Mouse (Mus musculus) liver, embryonic 11.5 days (tissue): ENCODE measurements around the gene 4930404H24Rik. TPM values are rescaled to one million over a fixed set of nuclear protein-coding genes. Genes with fewer than 3 reads are reported as not detected.
A peak's percentile ranks its signal among the peaks of the same experiment; 100 is the strongest.

Experiments used
- ATAC-seq: fragments of 200-750 bp; cut with Nextera tagmentation; replicated peaks from 2 replicates; pipeline ENCODE4 v1.8.0; 2017; ENCODE audit warnings: moderate number of reproducible peaks, mild to moderate bottlenecking, moderate TSS enrichment, moderate library complexity; ENCODE audit not compliant: low FRiP score
- DNase-seq: peaks from one replicate; pipeline ENCODE4 v3.0.0-alpha.2; 2017; ENCODE audit warnings: low spot score
- H3K27ac ChIP-seq: fragments of 300-500 bp; sonication (generic); 2 replicates; pipeline ENCODE4 v1.5.1; 2014; ENCODE audit warnings: mild to moderate bottlenecking, low read depth, low read length, control low read depth
- H3K27me3 ChIP-seq: fragments of 300-500 bp; sonication (generic); replicated peaks from 2 replicates; pipeline ENCODE4 v1.6.1; 2014; ENCODE audit warnings: low read length, mixed read lengths; ENCODE audit not compliant: control insufficient read depth, insufficient read depth
- H3K36me3 ChIP-seq: fragments of 300-500 bp; sonication (generic); 2 replicates; pipeline ENCODE4 v1.6.1; 2014; ENCODE audit warnings: mild to moderate bottlenecking, low read length, moderate library complexity, mixed read lengths; ENCODE audit not compliant: control insufficient read depth, insufficient read depth
- H3K4me1 ChIP-seq: fragments of 300-500 bp; sonication (generic); replicated peaks from 2 replicates; pipeline ENCODE4 v1.6.1; 2014; ENCODE audit warnings: low read length, mixed read lengths; ENCODE audit not compliant: control insufficient read depth, insufficient read depth
- H3K4me2 ChIP-seq: fragments of 300-500 bp; sonication (generic); 2 replicates; pipeline ENCODE4 v1.6.1; 2014; ENCODE audit warnings: mild to moderate bottlenecking, control low read depth, moderate library complexity
- H3K4me3 ChIP-seq: fragments of 300-500 bp; sonication (generic); 2 replicates; pipeline ENCODE4 v1.5.1; 2014; ENCODE audit warnings: low read depth, low read length, control low read depth
- H3K9ac ChIP-seq: fragments of 300-500 bp; sonication (generic); 2 replicates; pipeline ENCODE4 v1.6.1; 2014; ENCODE audit warnings: low read depth, low read length, control low read depth
- H3K9me3 ChIP-seq: fragments of 300-500 bp; sonication (generic); 2 replicates; pipeline ENCODE4 v1.6.1; 2016; ENCODE audit warnings: low read length, inconsistent platforms, mixed read lengths; ENCODE audit not compliant: control insufficient read depth
- WGBS: fragments of 180-500 bp; shearing (Covaris S2); extraction: QIAGEN DNeasy Blood & Tissue Kit; methylation state at CpG from one replicate; pipeline ENCODE4 v1.1.7; 2014; 5-methylcytosine and 5-hydroxymethylcytosine counted together
- polyA plus RNA-seq: library from polyadenylated mRNA; unstranded; fragments of >200 nt; fragmentation: Nextera tagmentation; extraction: Ambion mirVana; gene quantifications from 2 replicates; pipeline ENCODE4 v1.2.1, GENCODE M21; 2014

4930404H24Rik gene
- polyA plus RNA-seq, 1 experiment from 2014 or later = not detected

DNA sequence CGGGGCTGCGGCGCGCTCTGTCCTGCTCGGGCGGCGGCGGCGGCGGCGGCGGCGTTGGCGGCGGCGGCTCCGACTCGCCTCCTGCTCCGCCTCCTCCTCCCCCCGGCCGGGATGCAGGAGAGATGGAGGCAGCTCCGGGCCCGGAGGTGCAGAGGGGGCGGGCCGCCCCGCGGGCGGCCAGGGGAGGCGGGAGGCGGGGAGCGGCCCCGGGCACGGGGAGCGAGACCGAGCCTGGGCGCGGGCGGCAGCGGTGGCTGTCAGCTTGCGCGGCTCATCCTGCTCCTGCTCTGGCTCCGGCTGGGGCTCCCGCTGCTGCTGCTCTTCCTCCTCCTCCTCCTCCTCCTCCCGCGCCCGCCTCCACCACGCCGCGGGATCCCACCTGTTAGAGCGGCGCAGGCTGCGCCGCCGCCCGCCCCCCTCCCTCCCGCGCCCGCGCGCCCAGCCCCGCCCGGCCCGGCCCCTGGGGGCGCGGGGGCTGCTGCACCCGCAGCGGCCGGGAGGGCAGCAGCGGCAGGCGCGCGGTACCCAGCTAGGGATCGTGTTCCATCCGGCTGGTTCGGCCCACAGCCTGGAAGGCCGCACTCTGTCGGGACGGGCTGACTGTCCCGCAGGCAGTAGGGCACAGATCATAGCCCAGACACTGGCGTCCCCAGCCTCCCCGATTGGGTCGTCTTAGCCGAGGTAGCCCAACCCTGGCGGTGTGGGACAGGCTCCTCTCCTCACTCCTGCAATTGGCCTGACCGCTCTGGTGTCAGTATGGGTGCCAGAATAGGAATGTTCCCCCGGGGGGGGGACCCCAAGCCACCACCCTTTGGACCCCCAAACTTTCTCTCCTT, 37.6 kb downstream of the 4930404H24Rik start, which contains the start of gene Nol4l:
Gene Nol4l, minus strand, starts transcription at position 41 of the 836 bp plus-strand sequence.
- H3K4me1 ChIP-seq = peaks cover 33% of the 10 kb centered on the region
- no peaks in the 10 kb centered on the region for H3K36me3 ChIP-seq
- peak within 1 kb of the TSS; percentile 80 for H3K4me3 ChIP-seq
- H3K4me2 ChIP-seq = peak within 1 kb of the TSS; percentile 89
- H3K27ac ChIP-seq = peak within 1 kb of the TSS; percentile 95
- DNase-seq = peak; percentile 69
- H3K9ac ChIP-seq = peak within 1 kb of the TSS; percentile 91
- H3K9me3 ChIP-seq = 0 out of 2 replicates have a peak, but pooled peaks cover 3% of the 10 kb centered on the region
- ATAC-seq = 0 out of 2 replicates have a peak, but pooled peaks have one; percentile 0
- WGBS = under 1% methylated on average over 59 of the region's 86 CpGs
- H3K27me3 ChIP-seq = no peaks in the 10 kb centered on the region

DNA sequence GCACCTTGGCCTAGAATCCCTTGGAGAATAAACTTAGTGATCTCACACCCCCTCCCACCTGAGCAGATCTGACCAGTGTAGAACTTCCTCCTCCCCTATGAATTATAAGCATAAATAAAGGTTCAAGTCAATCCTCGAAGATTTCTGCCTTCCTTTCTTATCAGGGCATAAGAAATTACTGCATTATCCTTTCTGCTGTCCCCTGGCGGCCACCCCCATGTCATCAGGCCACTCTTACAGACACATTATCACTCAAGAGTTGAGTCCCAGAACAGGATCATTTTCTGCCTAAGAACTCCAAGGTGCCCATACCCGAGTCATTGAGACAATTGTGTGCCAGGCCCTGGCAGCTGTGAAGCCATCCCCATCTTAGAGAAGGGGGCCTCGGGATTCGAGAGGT, 38.4 kb downstream of the 4930404H24Rik start:
- Histone ChIP-seq H3K27me3 (no peaks in the 10 kb centered on the region), H3K9me3 (0 out of 2 replicates have a peak, but pooled peaks cover 3% of the 10 kb centered on the region), H3K9ac (no peak overlapping the region), H3K4me2 (peak overlapping the region; percentile 89), H3K36me3 (no peaks in the 10 kb centered on the region), H3K4me3 (no peak overlapping the region), H3K4me1 (peaks cover 25% of the 10 kb centered on the region), H3K27ac (no peak overlapping the region; the same call in 1 of the 2 replicates)
- ATAC-seq = no peak
- no peak for DNase-seq
- 45% methylated on average over 5 of the region's 5 CpGs for WGBS

- H3K27ac ChIP-seq = no peak overlapping the region
- no peak overlapping the region for H3K4me3 ChIP-seq
- no peak overlapping the region for H3K9ac ChIP-seq
- H3K4me2 ChIP-seq = no peak overlapping the region
- no peak for ATAC-seq
- no peaks in the 10 kb centered on the region for H3K27me3 ChIP-seq
- peaks cover 7% of the 10 kb centered on the region for H3K4me1 ChIP-seq
- DNase-seq = no peak
- WGBS = 62% methylated on average over 1 of the region's 1 CpGs
- no peaks in the 10 kb centered on the region for H3K36me3 ChIP-seq
- H3K9me3 ChIP-seq = 0 out of 2 replicates have a peak, but pooled peaks cover 3% of the 10 kb centered on the region
These were observed 41.4 kb downstream of the 4930404H24Rik start for GRCm38 (mm10) chr2:153533981-153534380.

DNA sequence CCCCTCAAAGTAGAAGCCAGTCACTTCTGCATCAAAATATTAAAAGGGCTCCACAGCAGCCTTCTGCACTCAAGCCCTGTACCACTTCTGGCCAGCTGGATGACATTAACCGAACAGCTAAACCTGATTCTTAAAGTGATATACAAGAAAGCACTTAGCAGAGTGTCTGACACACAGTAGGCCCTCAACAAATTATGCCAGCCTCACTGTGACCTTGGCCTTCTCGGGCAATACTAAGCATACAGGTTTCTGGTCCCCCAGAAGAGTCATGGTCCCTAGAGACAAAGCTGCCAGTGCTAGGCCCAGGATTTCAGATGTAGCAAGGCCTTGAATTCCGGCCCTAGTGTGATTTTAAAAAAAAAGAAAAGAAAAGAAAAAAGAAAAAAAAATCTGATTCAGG, 46.3 kb downstream of the 4930404H24Rik start:
- H3K4me1 ChIP-seq = peaks cover 25% of the 10 kb centered on the region
- no peaks in the 10 kb centered on the region for H3K27me3 ChIP-seq
- no peak overlapping the region for H3K9ac ChIP-seq
- 88% methylated on average over 3 of the region's 3 CpGs for WGBS
- H3K9me3 ChIP-seq = 0 out of 2 replicates have a peak, but pooled peaks cover 3% of the 10 kb centered on the region
- no peaks in the 10 kb centered on the region for H3K36me3 ChIP-seq
- ATAC-seq (no peak), DNase-seq (no peak)
- H3K4me2 ChIP-seq = no peak overlapping the region
- H3K27ac ChIP-seq = no peak overlapping the region
- H3K4me3 ChIP-seq = no peak overlapping the region

GRCm38 (mm10) chr2:153542936-153543668, 50.5 kb downstream of the 4930404H24Rik start:
- peaks cover 62% of the 10 kb centered on the region for H3K4me1 ChIP-seq
- 56% methylated on average over 8 of the region's 8 CpGs for WGBS
- peak overlapping the region; percentile 88 for H3K27ac ChIP-seq
- peak overlapping the region; percentile 45 for H3K4me2 ChIP-seq
- DNase-seq = no peak
- H3K4me3 ChIP-seq = no peak overlapping the region
- peak overlapping the region; percentile 53; the same call in 1 of the 2 replicates for H3K9ac ChIP-seq
- H3K9me3 ChIP-seq = no peaks in the 10 kb centered on the region
- no peaks in the 10 kb centered on the region for H3K27me3 ChIP-seq
- peak; percentile 74 for ATAC-seq
- H3K36me3 ChIP-seq = no peaks in the 10 kb centered on the region

Other genes starting within 250 kb of the 4930404H24Rik start
- 3.2 and 3.5 TPM in 2 replicates for gene Kif3b, start 201.4 kb upstream of the 4930404H24Rik start, polyA plus RNA-seq
- gene Asxl1, start 147.0 kb upstream of the 4930404H24Rik start, polyA plus RNA-seq = 13.6 and 15.1 TPM in 2 replicates
- gene Nol4l, start 37.2 kb downstream of the 4930404H24Rik start, polyA plus RNA-seq = 14.1 and 15.8 TPM in 2 replicates
- 65.1 and 66.8 TPM in 2 replicates for gene Commd7, start 140.0 kb downstream of the 4930404H24Rik start, polyA plus RNA-seq
- 27.2 and 27.8 TPM in 2 replicates for gene Dnmt3b, start 156.7 kb downstream of the 4930404H24Rik start, polyA plus RNA-seq
- 0.49 and 0.77 TPM in 2 replicates for gene Dnmt3c, start 203.9 kb downstream of the 4930404H24Rik start, polyA plus RNA-seq
- 235 and 274 TPM in 2 replicates for gene Mapre1, start 248.5 kb downstream of the 4930404H24Rik start, polyA plus RNA-seq